In genomic region chr19:28624571-28624970, GRCm38 (mm10) we compare ENCODE assay signal across 29 mouse cellular contexts. TPM values are rescaled to one million over a fixed set of nuclear protein-coding genes. Genes with fewer than 3 reads are reported as not detected.
DNase-seq lines count a peak whose midpoint lies in the region; ATAC-seq and TF ChIP-seq lines count a peak whose summit lies in the region.
"Had no signal": no experiment of that assay in that cellular context is flagged by ENCODE, and none has a peak within 500 bp of the region (broad histone marks: within the 10 kb centered on the region; RNA-seq: fewer than 3 reads in every experiment).

No protein-coding gene starts in this region.

- H3K27ac ChIP-seq in kidney, adult 2 months (ENCODE audit: insufficient read depth, low read depth, low read length), result peak overlapping the region; percentile 54; the same call in 1 of the 2 replicates
- H3K27ac ChIP-seq in liver, embryonic 12.5 days, result no peak overlapping the region
- H3K27ac ChIP-seq: forebrain, embryonic 12.5 days; forebrain, embryonic 15.5 days; heart, embryonic 15.5 days; hindbrain, embryonic 10.5 days; hindbrain, embryonic 13.5 days; intestine, embryonic 15.5 days had no signal

- H3K9me3 ChIP-seq in liver, embryonic 12.5 days (replicated peaks), result no peaks in the 10 kb centered on the region
- H3K9me3 ChIP-seq: forebrain, embryonic 12.5 days; forebrain, embryonic 15.5 days; G1E; heart, embryonic 12.5 days; heart, embryonic 15.5 days; hindbrain, embryonic 10.5 days; hindbrain, embryonic 13.5 days; intestine, embryonic 15.5 days had no signal

- H3K4me1 ChIP-seq in kidney, adult 2 months (ENCODE audit: control insufficient read depth, insufficient read depth, low read length), result peaks cover 48% of the 10 kb centered on the region
- no peaks in the 10 kb centered on the region for H3K4me1 ChIP-seq in liver, embryonic 12.5 days
- H3K4me1 ChIP-seq: forebrain, embryonic 12.5 days; forebrain, embryonic 15.5 days; heart, embryonic 12.5 days; heart, embryonic 15.5 days; intestine, embryonic 15.5 days had no signal

- no peak overlapping the region for H3K4me2 ChIP-seq in liver, embryonic 12.5 days
- H3K4me2 ChIP-seq: forebrain, embryonic 12.5 days; forebrain, embryonic 15.5 days; heart, embryonic 12.5 days; heart, embryonic 15.5 days; hindbrain, embryonic 13.5 days; intestine, embryonic 15.5 days had no signal

- WGBS in kidney, adult 2 months, result 23% methylated on average over 1 of the region's 1 CpGs
- WGBS in liver, embryonic 12.5 days (ENCODE audit: insufficient replicate concordance), result 50% methylated on average over 1 of the region's 1 CpGs

- no peaks in the 10 kb centered on the region; the same call in 1 of the 2 replicates for H3K36me3 ChIP-seq in kidney, adult 2 months (ENCODE audit: control insufficient read depth, insufficient read depth, low read length)
- H3K36me3 ChIP-seq in liver, embryonic 12.5 days, result no peaks in the 10 kb centered on the region
- H3K36me3 ChIP-seq: forebrain, embryonic 12.5 days; forebrain, embryonic 15.5 days; G1E; heart, embryonic 12.5 days; heart, embryonic 15.5 days; hindbrain, embryonic 10.5 days; hindbrain, embryonic 13.5 days; intestine, embryonic 15.5 days had no signal

- TF ChIP-seq POLR2A in kidney, adult 2 months (IDR thresholded peaks at IDR 0.05; ENCODE audit: low read depth, low read length), result no peak

- H3K4me3 ChIP-seq in kidney, adult 2 months (ENCODE audit: insufficient read depth, low read depth, low read length), result no peak overlapping the region
- no peak overlapping the region for H3K4me3 ChIP-seq in liver, embryonic 12.5 days
- H3K4me3 ChIP-seq: forebrain, embryonic 12.5 days; forebrain, embryonic 15.5 days; heart, embryonic 12.5 days; heart, embryonic 15.5 days; hindbrain, embryonic 10.5 days; hindbrain, embryonic 13.5 days; intestine, embryonic 15.5 days had no signal

- ATAC-seq in liver, embryonic 12.5 days, result no peak
- ATAC-seq: forebrain, embryonic 15.5 days; hindbrain, embryonic 16.5 days; intestine, embryonic 15.5 days had no signal

- H3K27me3 ChIP-seq in kidney, adult 2 months (replicated peaks; ENCODE audit: control insufficient read depth, insufficient read depth, low read length), result no peaks in the 10 kb centered on the region
- no peaks in the 10 kb centered on the region for H3K27me3 ChIP-seq in liver, embryonic 12.5 days (replicated peaks)
- H3K27me3 ChIP-seq: CH12.LX; forebrain, embryonic 15.5 days; heart, embryonic 12.5 days; heart, embryonic 15.5 days; intestine, embryonic 15.5 days had no signal

- TF ChIP-seq CTCF in kidney, adult 2 months (conservative IDR thresholded peaks at IDR 0.05; ENCODE audit: insufficient read depth, insufficient read length, low read depth, low read length), result no peak

- no peak for DNase-seq in kidney, adult 2 months
- no peak for DNase-seq in kidney, adult 18-20 months
- DNase-seq in 3T3-L1 (ENCODE audit: low read depth, low spot score) (peak; percentile 79), NIH3T3 (ENCODE audit: low read depth) (peak; percentile 56)
- DNase-seq in fibroblast of lung, adult 2 months (ENCODE audit: low read depth), result peak; percentile 74
- DNase-seq in cerebellum, postnatal 10 days, result no peak
- DNase-seq in gastrocnemius, adult 18-20 months (ENCODE audit: low spot score), result no peak
- DNase-seq: adrenal gland, postnatal 10 days; adrenal gland, postnatal 36 days; cerebellum, adult 18-20 months; cerebellum, adult 9-10 months; cerebellum, postnatal 25 days; embryo, embryonic 11 days; gastrocnemius, postnatal 10 days; gastrocnemius, postnatal 36 days; heart, postnatal 10 days; heart, postnatal 36 days; kidney, adult 11 months had no signal

- no peak overlapping the region for H3K9ac ChIP-seq in liver, embryonic 12.5 days
- H3K9ac ChIP-seq: forebrain, embryonic 12.5 days; forebrain, embryonic 15.5 days; heart, embryonic 12.5 days; heart, embryonic 15.5 days; hindbrain, embryonic 13.5 days; intestine, embryonic 15.5 days had no signal

RNA-seq across cellular contexts. Expression of gene Glis3, which starts 55.3 kb away (rescaled TPM):
- 23.7 and 28.7 TPM in 2 replicates for polyA plus RNA-seq in kidney, adult 2 months (2012; rRNA removed)
- 0.39 and 0.44 TPM in 2 replicates for polyA plus RNA-seq in liver, embryonic 12.5 days (2016; fragmentation: Nextera tagmentation; extraction: Ambion mirVana)
- total RNA-seq in gastrocnemius, adult 18-20 months (2021), result under 1 TPM; 0.48 to 0.55 TPM
- total RNA-seq: CH12.LX had no signal
- polyA plus RNA-seq: G1E had no signal

Comparison
In these comparisons a context has a peak if more than half of its experiments do, and no peak if none do; other contexts are left out.
1. DNase-seq: peak in 3T3-L1 (single experiment), NIH3T3 (single experiment) and fibroblast of lung, adult 2 months (single experiment); none in kidney, adult 2 months (single experiment), kidney, adult 18-20 months (single experiment), cerebellum, postnatal 10 days (0 of 2) and gastrocnemius, adult 18-20 months (single experiment).
2. RNA of gene Glis3, which starts 55.3 kb away (polyA plus RNA-seq): 23.7 to 28.7 TPM in kidney, adult 2 months; 0.39 to 0.44 TPM in liver, embryonic 12.5 days; every median in the first group is over 10 times any median in the second.